Mouse (Mus musculus): Measurements from ENCODE around the gene Rnf214.

GRCm38 (mm10) chr9:45955107-45955963, 48.6 kb upstream of the Rnf214 start, which contains the start of gene Sidt2:
- 0 out of 2 replicates have a peak, but pooled peaks have one; percentile 40 for TF ChIP-seq CTCF (IDR thresholded peaks at IDR 0.05; ENCODE audit: borderline replicate concordance, control insufficient read depth, extremely low read depth, insufficient read depth, low read length, poor library complexity)
- TF ChIP-seq POLR2A (IDR thresholded peaks at IDR 0.05; ENCODE audit: control insufficient read depth, extremely low read depth, insufficient read depth, low read length, poor library complexity): peak; percentile 82
